Mouse (Mus musculus): ENCODE results near the gene Carmil1.

DNA sequence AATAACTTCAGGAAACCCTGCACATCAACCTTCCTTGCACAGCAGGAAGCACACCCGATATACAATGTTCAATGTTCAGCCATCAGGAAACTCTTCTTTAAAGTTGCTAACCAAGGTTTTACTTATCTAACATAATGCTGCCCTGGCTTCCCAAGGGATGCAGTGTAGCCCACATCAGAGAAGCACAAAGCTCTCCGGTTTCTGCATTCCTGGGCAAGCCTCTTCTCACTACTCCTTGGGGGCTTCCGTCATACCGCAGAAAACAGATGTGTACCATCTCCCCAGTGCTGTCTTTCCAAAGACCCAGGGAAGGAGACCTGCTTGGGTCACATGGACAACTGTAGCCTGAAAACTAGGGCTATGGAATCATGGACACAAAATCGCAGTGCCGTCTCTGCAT lies 47.8 kb downstream of the Carmil1 start:
- no peak for TF ChIP-seq TAL1 (IDR thresholded peaks at IDR 0.05; ENCODE audit: low read length)
- TF ChIP-seq GATA1 (IDR thresholded peaks at IDR 0.05; ENCODE audit: low read length), result no peak

All from erythroblast, embryonic 14.5 days (primary cell).